ENCODE assay signal across 8 mouse cellular contexts in the genomic region with DNA sequence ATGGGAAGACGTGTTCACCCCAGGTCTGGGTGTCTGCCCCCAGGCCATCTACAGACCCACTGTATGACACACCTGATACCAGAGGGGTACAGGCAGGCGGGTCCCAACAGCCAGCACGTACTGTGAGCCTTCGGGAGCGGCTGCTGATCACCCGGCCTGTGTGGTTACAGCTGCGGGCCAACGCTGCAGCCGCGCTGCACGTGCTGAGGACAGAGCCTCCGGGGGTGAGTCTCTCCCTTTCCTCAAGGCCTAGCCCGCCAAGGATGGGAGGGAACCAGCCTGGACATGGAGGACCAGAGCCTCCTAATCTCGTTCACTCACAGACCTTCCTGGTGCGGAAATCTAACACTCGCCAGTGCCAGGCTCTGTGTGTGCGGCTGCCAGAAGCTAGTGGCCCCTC. TPM values are rescaled to one million over a fixed set of nuclear protein-coding genes. Genes with fewer than 3 reads are reported as not detected.
DNase-seq lines count a peak whose midpoint lies in the region; ATAC-seq and TF ChIP-seq lines count a peak whose summit lies in the region.

No protein-coding gene starts in this region.

- intact Hi-C loops in gastrocnemius, adult 2 months (cut with DNase I): no loop called here

- peaks cover 5 to 28% of the 10 kb centered on the region in 2 experiments; a peak in 3 of 4 replicates for H3K4me1 ChIP-seq in ES-E14 (ENCODE audit: control insufficient read depth in 2 of 2, insufficient read depth in 2 of 2, low read length in 2 of 2, poor library complexity in 1 of 2)
- peaks cover 17 to 30% of the 10 kb centered on the region in 2 experiments for H3K4me1 ChIP-seq in heart, embryonic 14.5 days (ENCODE audit: control insufficient read depth in 2 of 2, insufficient read depth in 2 of 2, low read length in 2 of 2)
- no peaks in the 10 kb centered on the region for H3K4me1 ChIP-seq in liver, embryonic 14.5 days (replicated peaks; ENCODE audit: control insufficient read depth in 2 of 2, insufficient read depth in 2 of 2, low read length in 1 of 2)

- in situ Hi-C loops in ES-E14 (cut with MboI; ENCODE audit: low sequenced_read_pairs in 2 of 2, unreplicated experiment in 2 of 2): no loop called here

- H3K27me3 ChIP-seq in heart, embryonic 14.5 days (ENCODE audit: control insufficient read depth, insufficient read depth, low read length): peaks cover 12% of the 10 kb centered on the region; the same call in 1 of the 2 replicates
- H3K27me3 ChIP-seq in liver, embryonic 14.5 days (ENCODE audit: control insufficient read depth, insufficient read depth, low read length): peaks cover 21% of the 10 kb centered on the region

- no peak for TF ChIP-seq EP300 in liver, embryonic 14.5 days (IDR thresholded peaks at IDR 0.05; ENCODE audit: low read depth)

- peaks cover 22% of the 10 kb centered on the region; the same call in 1 of the 2 replicates for H3K36me3 ChIP-seq in ES-E14 (ENCODE audit: control insufficient read depth, insufficient read depth, low read length, poor library complexity, severe bottlenecking)
- H3K36me3 ChIP-seq in heart, embryonic 14.5 days (ENCODE audit: control insufficient read depth, insufficient read depth, low read length): peaks cover 39% of the 10 kb centered on the region
- H3K36me3 ChIP-seq in liver, embryonic 14.5 days (replicated peaks; ENCODE audit: control insufficient read depth, insufficient read depth, low read depth): no peaks in the 10 kb centered on the region

- H3K27ac ChIP-seq in gastrocnemius, adult 2 months: peak overlapping the region; percentile 65
- H3K27ac ChIP-seq in ES-E14 (ENCODE audit: insufficient read depth, low read depth, low read length, poor library complexity, severe bottlenecking): no peak overlapping the region
- peak overlapping the region; percentile 17 to 53; a peak in 2 of 4 replicates for H3K27ac ChIP-seq in heart, embryonic 14.5 days (replicated peaks in 1 of 2; ENCODE audit: control insufficient read depth in 1 of 2, insufficient read depth in 1 of 2, low read depth in 2 of 2, low read length in 2 of 2)
- no peak overlapping the region for H3K27ac ChIP-seq in liver, embryonic 14.5 days

- 0 out of 2 replicates have a peak, but pooled peaks have one; percentile 11 for ATAC-seq in heart, embryonic 14.5 days (ENCODE audit: insufficient number of reproducible peaks, insufficient read depth, low FRiP score, low read depth)
- ATAC-seq in liver, embryonic 14.5 days (ENCODE audit: insufficient read depth): no peak
- no peak for ATAC-seq in monocyte, adult 5-6 weeks (replicated peaks; ENCODE audit: insufficient number of reproducible peaks, low FRiP score, low TSS enrichment, poor library complexity, severe bottlenecking)

- peak overlapping the region; percentile 50 for H3K9ac ChIP-seq in ES-E14 (ENCODE audit: insufficient read depth, low read depth, low read length, poor library complexity, severe bottlenecking)
- peak overlapping the region; percentile 61 for H3K9ac ChIP-seq in heart, embryonic 14.5 days (ENCODE audit: low read length)
- H3K9ac ChIP-seq in liver, embryonic 14.5 days (replicated peaks): no peak overlapping the region

- WGBS in heart, embryonic 14.5 days: 1% methylated on average over 17 of the region's 17 CpGs
- WGBS in liver, embryonic 14.5 days (ENCODE audit: insufficient replicate concordance): 14% methylated on average over 17 of the region's 17 CpGs

- TF ChIP-seq CTCF in gastrocnemius, adult 2 months (IDR thresholded peaks at IDR 0.05): no peak
- TF ChIP-seq CTCF in liver, embryonic 14.5 days (IDR thresholded peaks at IDR 0.05; ENCODE audit: low read depth): no peak

- no peaks in the 10 kb centered on the region for H3K9me3 ChIP-seq in ES-E14 (ENCODE audit: control insufficient read depth, insufficient read depth, low read depth, low read length)
- H3K9me3 ChIP-seq in heart, embryonic 14.5 days (ENCODE audit: control insufficient read depth, low read length): no peaks in the 10 kb centered on the region
- H3K9me3 ChIP-seq in liver, embryonic 14.5 days (ENCODE audit: control insufficient read depth, low read length): no peaks in the 10 kb centered on the region

- H3K4me2 ChIP-seq in heart, embryonic 14.5 days (ENCODE audit: low read length): peak overlapping the region; percentile 69
- H3K4me2 ChIP-seq in liver, embryonic 14.5 days (ENCODE audit: low read depth): peak overlapping the region; percentile 13; the same call in 1 of the 2 replicates

- no peak for DNase-seq in gastrocnemius, adult 2 months
- DNase-seq in gastrocnemius, adult 18-20 months (ENCODE audit: low spot score): no peak
- no peak for DNase-seq in ES-E14 (ENCODE audit: low read depth, low spot score)
- DNase-seq in liver, embryonic 14.5 days (ENCODE audit: low read depth in 3 of 3, low spot score in 3 of 3): no peak
- DNase-seq in thymus, adult 18-20 months: no peak
- no peak for DNase-seq in cerebellum, postnatal 14 days

- H3K4me3 ChIP-seq in gastrocnemius, adult 2 months: peak overlapping the region; percentile 68
- peak overlapping the region; percentile 3 to 58 for H3K4me3 ChIP-seq in ES-E14 (ENCODE audit: insufficient read depth in 1 of 2, low read depth in 1 of 2, low read length in 2 of 2, poor library complexity in 1 of 2, severe bottlenecking in 1 of 2)
- peak overlapping the region; percentile 18 to 33 for H3K4me3 ChIP-seq in heart, embryonic 14.5 days (ENCODE audit: control insufficient read depth in 1 of 2, insufficient read depth in 1 of 2, low read depth in 1 of 2, low read length in 2 of 2)
- no peak overlapping the region for H3K4me3 ChIP-seq in liver, embryonic 14.5 days (ENCODE audit: insufficient read depth in 1 of 2, low read depth in 2 of 2, low read length in 2 of 2)

TF ChIP-seq in ES-E14, 5 proteins besides CTCF, POLR2A, EP300 and RAD21:
- no peak for TF ChIP-seq CHD2 (IDR thresholded peaks at IDR 0.05; ENCODE audit: low read depth, low read length)
- TF ChIP-seq ZNF384 (IDR thresholded peaks at IDR 0.05; ENCODE audit: low read depth, low read length): no peak
- no peak for TF ChIP-seq HCFC1 (IDR thresholded peaks at IDR 0.05; ENCODE audit: borderline replicate concordance, insufficient read depth, low read length)
- TF ChIP-seq MAFK (IDR thresholded peaks at IDR 0.05; ENCODE audit: insufficient read depth, low read depth, low read length): no peak
- no peak for TF ChIP-seq ZC3H11A (IDR thresholded peaks at IDR 0.05; ENCODE audit: borderline replicate concordance, low read depth, low read length)

RNA-seq across cellular contexts. Expression of a gene that starts 0.8 kb away (rescaled TPM):
- total RNA-seq in gastrocnemius, adult 2 months (2021): 1 to 10 TPM in 1 of 2 experiments, under 1 TPM in 1; 0.99 to 1.3 TPM
- 1 to 10 TPM in 1 of 2 experiments, under 1 TPM in 1; 0.71 to 1.2 TPM for total RNA-seq in gastrocnemius, adult 18-20 months (2021)
- total RNA-seq in ES-E14 (2012; rRNA removed): 9.0 and 16.5 TPM in 2 replicates
- 1.9 and 2.7 TPM in 2 replicates for polyA plus RNA-seq in heart, embryonic 14.5 days (2014; fragmentation: Nextera tagmentation; extraction: Ambion mirVana)
- 0.42 and 0.54 TPM in 2 replicates for polyA plus RNA-seq in liver, embryonic 14.5 days (2012; rRNA removed)
- 0.13 and 0.28 TPM in 2 replicates for polyA plus RNA-seq in liver, embryonic 14.5 days (2014; fragmentation: Nextera tagmentation; extraction: Ambion mirVana)
- 0.19 to 0.68 TPM (median 0.21 TPM) in 3 replicates for total RNA-seq in monocyte, adult 5-6 weeks (2017)

RNA-seq across cellular contexts. Expression of a gene that starts 9.9 kb away (rescaled TPM):
- total RNA-seq in gastrocnemius, adult 2 months (2021): 10 to 100 TPM; 14.7 to 15.1 TPM
- total RNA-seq in gastrocnemius, adult 18-20 months (2021): 10 to 100 TPM; 14.8 to 15.3 TPM
- total RNA-seq in ES-E14 (2012; rRNA removed): 18.6 and 24.1 TPM in 2 replicates
- polyA plus RNA-seq in heart, embryonic 14.5 days (2014; fragmentation: Nextera tagmentation; extraction: Ambion mirVana): 27.5 and 31.2 TPM in 2 replicates
- 17.3 and 19.9 TPM in 2 replicates for polyA plus RNA-seq in liver, embryonic 14.5 days (2012; rRNA removed)
- polyA plus RNA-seq in liver, embryonic 14.5 days (2014; fragmentation: Nextera tagmentation; extraction: Ambion mirVana): 24.5 and 26.4 TPM in 2 replicates
- 16.6 to 60.3 TPM (median 46.3 TPM) in 3 replicates for total RNA-seq in monocyte, adult 5-6 weeks (2017)

RNA-seq across cellular contexts. Expression of a gene that starts 12.3 kb away (rescaled TPM):
- total RNA-seq in gastrocnemius, adult 2 months (2021): under 1 TPM; 0.46 to 0.59 TPM
- 1 to 10 TPM in 1 of 2 experiments, under 1 TPM in 1; 0.50 to 1.2 TPM for total RNA-seq in gastrocnemius, adult 18-20 months (2021)
- total RNA-seq in ES-E14 (2012; rRNA removed): 3.2 and 4.3 TPM in 2 replicates
- polyA plus RNA-seq in heart, embryonic 14.5 days (2014; fragmentation: Nextera tagmentation; extraction: Ambion mirVana): 1.3 and 1.4 TPM in 2 replicates
- 0.19 and 0.29 TPM in 2 replicates for polyA plus RNA-seq in liver, embryonic 14.5 days (2012; rRNA removed)
- polyA plus RNA-seq in liver, embryonic 14.5 days (2014; fragmentation: Nextera tagmentation; extraction: Ambion mirVana): 0.13 and 0.59 TPM in 2 replicates
- total RNA-seq in monocyte, adult 5-6 weeks (2017): 4.3 TPM in 1 of 3 replicates, not detected in the others

RNA-seq across cellular contexts. Expression of a gene that starts 12.4 kb away (rescaled TPM):
- total RNA-seq in gastrocnemius, adult 2 months (2021): 10 to 100 TPM; 20.0 to 22.4 TPM
- total RNA-seq in gastrocnemius, adult 18-20 months (2021): 10 to 100 TPM; 18.7 to 23.2 TPM
- total RNA-seq in ES-E14 (2012; rRNA removed): 14.1 and 27.2 TPM in 2 replicates
- polyA plus RNA-seq in heart, embryonic 14.5 days (2014; fragmentation: Nextera tagmentation; extraction: Ambion mirVana): 49.9 and 53.1 TPM in 2 replicates
- polyA plus RNA-seq in liver, embryonic 14.5 days (2012; rRNA removed): 3.4 and 4.2 TPM in 2 replicates
- polyA plus RNA-seq in liver, embryonic 14.5 days (2014; fragmentation: Nextera tagmentation; extraction: Ambion mirVana): 6.5 TPM in 2 replicates
- total RNA-seq in monocyte, adult 5-6 weeks (2017): 5.1 to 6.9 TPM in 2 of 3 replicates, not detected in the other

RNA-seq across cellular contexts. Expression of a gene that starts 16.8 kb away (rescaled TPM):
- total RNA-seq in gastrocnemius, adult 2 months (2021): 10 to 100 TPM in 1 of 2 experiments, 1 to 10 TPM in 1; 9.5 to 15.1 TPM
- 10 to 100 TPM in 1 of 2 experiments, 1 to 10 TPM in 1; 6.3 to 11.8 TPM for total RNA-seq in gastrocnemius, adult 18-20 months (2021)
- total RNA-seq in ES-E14 (2012; rRNA removed): 4.5 and 9.0 TPM in 2 replicates
- polyA plus RNA-seq in heart, embryonic 14.5 days (2014; fragmentation: Nextera tagmentation; extraction: Ambion mirVana): 15.3 and 16.8 TPM in 2 replicates
- polyA plus RNA-seq in liver, embryonic 14.5 days (2012; rRNA removed): 1.7 and 2.0 TPM in 2 replicates
- polyA plus RNA-seq in liver, embryonic 14.5 days (2014; fragmentation: Nextera tagmentation; extraction: Ambion mirVana): 2.8 and 3.4 TPM in 2 replicates
- not detected in 3 replicates for total RNA-seq in monocyte, adult 5-6 weeks (2017)

Comparison
In these comparisons a context has a peak if more than half of its experiments do, and no peak if none do; other contexts are left out.
1. H3K27ac ChIP-seq: peak in gastrocnemius, adult 2 months (single experiment) and heart, embryonic 14.5 days (2 of 2); none in ES-E14 (single experiment) and liver, embryonic 14.5 days (single experiment).
2. H3K4me3 ChIP-seq: peak in gastrocnemius, adult 2 months (single experiment), ES-E14 (2 of 2) and heart, embryonic 14.5 days (2 of 2); none in liver, embryonic 14.5 days (0 of 2).